In genomic region chr19:10698131-10698991, GRCm38 (mm10) we compare ENCODE assay signal across 8 mouse cellular contexts. TPM values are rescaled to one million over a fixed set of nuclear protein-coding genes. Genes with fewer than 3 reads are reported as not detected.
DNase-seq lines count a peak whose midpoint lies in the region; ATAC-seq and TF ChIP-seq lines count a peak whose summit lies in the region.

No protein-coding gene starts in this region.

- no peak overlapping the region for H3K27ac ChIP-seq in forebrain, embryonic 13.5 days
- no peak overlapping the region for H3K27ac ChIP-seq in forebrain, embryonic 15.5 days (replicated peaks)
- H3K27ac ChIP-seq in lung, embryonic 14.5 days (ENCODE audit: low read depth) = peak overlapping the region; percentile 76
- no peak overlapping the region for H3K27ac ChIP-seq in embryonic facial prominence, embryonic 14.5 days (replicated peaks; ENCODE audit: low read depth, low read length)
- H3K27ac ChIP-seq in macrophage = peak overlapping the region; percentile 67

- H3K4me2 ChIP-seq in forebrain, embryonic 13.5 days = no peak overlapping the region
- no peak overlapping the region for H3K4me2 ChIP-seq in forebrain, embryonic 15.5 days (replicated peaks)
- no peak overlapping the region for H3K4me2 ChIP-seq in lung, embryonic 14.5 days
- H3K4me2 ChIP-seq in embryonic facial prominence, embryonic 14.5 days (ENCODE audit: low read depth, low read length) = no peak overlapping the region

- WGBS in forebrain, embryonic 13.5 days = 77% methylated on average over 9 of the region's 9 CpGs
- WGBS in forebrain, embryonic 15.5 days = 70% methylated on average over 9 of the region's 9 CpGs
- WGBS in lung, embryonic 14.5 days = 59% methylated on average over 9 of the region's 9 CpGs
- WGBS in embryonic facial prominence, embryonic 14.5 days = 67% methylated on average over 9 of the region's 9 CpGs
- WGBS in macrophage (ENCODE audit: missing documents) = 16% methylated on average over 9 of the region's 9 CpGs

- DNase-seq in lung, embryonic 14.5 days = peak; percentile 47
- DNase-seq in lung, postnatal 4 days = no peak
- no peak for DNase-seq in embryonic facial prominence, embryonic 14.5 days (ENCODE audit: low spot score)
- DNase-seq in ovary, adult 18-20 months (ENCODE audit: low spot score) = no peak

- no peak for TF ChIP-seq CTCF in lung, embryonic 14.5 days (IDR thresholded peaks at IDR 0.05; ENCODE audit: low read depth)

- no peaks in the 10 kb centered on the region for H3K27me3 ChIP-seq in forebrain, embryonic 13.5 days
- no peaks in the 10 kb centered on the region for H3K27me3 ChIP-seq in forebrain, embryonic 15.5 days
- no peaks in the 10 kb centered on the region for H3K27me3 ChIP-seq in lung, embryonic 14.5 days (ENCODE audit: insufficient read depth, low read length)
- no peaks in the 10 kb centered on the region for H3K27me3 ChIP-seq in embryonic facial prominence, embryonic 14.5 days (replicated peaks; ENCODE audit: control insufficient read depth, insufficient read depth, low read length)

- no peaks in the 10 kb centered on the region for H3K9me3 ChIP-seq in forebrain, embryonic 13.5 days (replicated peaks)
- no peaks in the 10 kb centered on the region for H3K9me3 ChIP-seq in forebrain, embryonic 15.5 days
- no peaks in the 10 kb centered on the region for H3K9me3 ChIP-seq in lung, embryonic 14.5 days (ENCODE audit: low read depth, low read length)
- no peaks in the 10 kb centered on the region for H3K9me3 ChIP-seq in embryonic facial prominence, embryonic 14.5 days (ENCODE audit: control insufficient read depth, low read length)

- H3K4me1 ChIP-seq in forebrain, embryonic 13.5 days = peaks cover 63% of the 10 kb centered on the region
- peaks cover 63% of the 10 kb centered on the region for H3K4me1 ChIP-seq in forebrain, embryonic 15.5 days
- peaks cover 35% of the 10 kb centered on the region for H3K4me1 ChIP-seq in lung, embryonic 14.5 days (ENCODE audit: insufficient read depth)
- peaks cover 14% of the 10 kb centered on the region; the same call in 1 of the 2 replicates for H3K4me1 ChIP-seq in embryonic facial prominence, embryonic 14.5 days (ENCODE audit: control insufficient read depth, insufficient read depth, low read length)

- H3K4me3 ChIP-seq in forebrain, embryonic 13.5 days = no peak overlapping the region
- H3K4me3 ChIP-seq in forebrain, embryonic 15.5 days = no peak overlapping the region
- H3K4me3 ChIP-seq in lung, embryonic 14.5 days (ENCODE audit: low read depth, low read length) = no peak overlapping the region
- H3K4me3 ChIP-seq in embryonic facial prominence, embryonic 14.5 days (ENCODE audit: low read depth, low read length) = no peak overlapping the region
- no peak overlapping the region for H3K4me3 ChIP-seq in macrophage (ENCODE audit: inconsistent target)

- H3K36me3 ChIP-seq in forebrain, embryonic 13.5 days (ENCODE audit: poor library complexity, severe bottlenecking) = peaks cover 4% of the 10 kb centered on the region; the same call in 1 of the 2 replicates
- no peaks in the 10 kb centered on the region for H3K36me3 ChIP-seq in forebrain, embryonic 15.5 days
- H3K36me3 ChIP-seq in lung, embryonic 14.5 days (ENCODE audit: insufficient read depth) = no peaks in the 10 kb centered on the region
- H3K36me3 ChIP-seq in embryonic facial prominence, embryonic 14.5 days (ENCODE audit: control insufficient read depth, insufficient read depth, low read length) = no peaks in the 10 kb centered on the region
- H3K36me3 ChIP-seq in macrophage (ENCODE audit: inconsistent target) = no peaks in the 10 kb centered on the region

- 0 out of 2 replicates have a peak, but pooled peaks have one; percentile 16 for ATAC-seq in forebrain, embryonic 13.5 days
- no peak for ATAC-seq in forebrain, embryonic 15.5 days (replicated peaks)
- peak; percentile 39; the same call in 1 of the 2 replicates for ATAC-seq in lung, embryonic 14.5 days (ENCODE audit: insufficient read depth)
- ATAC-seq in embryonic facial prominence, embryonic 14.5 days (ENCODE audit: low read depth) = peak; percentile 41; the same call in 1 of the 2 replicates
- no peak for ATAC-seq in megakaryocyte-erythroid progenitor cell, adult 5-6 weeks (replicated peaks; ENCODE audit: low FRiP score, low TSS enrichment, poor library complexity, severe bottlenecking)

- H3K79me2 ChIP-seq in macrophage (ENCODE audit: inconsistent target) = peaks cover 93% of the 10 kb centered on the region

- no peak overlapping the region for H3K9ac ChIP-seq in forebrain, embryonic 13.5 days
- H3K9ac ChIP-seq in forebrain, embryonic 15.5 days (replicated peaks) = no peak overlapping the region
- H3K9ac ChIP-seq in lung, embryonic 14.5 days = no peak overlapping the region
- H3K9ac ChIP-seq in embryonic facial prominence, embryonic 14.5 days (ENCODE audit: low read depth, low read length) = no peak overlapping the region

RNA-seq across cellular contexts. Expression of gene Vps37c, which starts 9.8 kb away (rescaled TPM):
- 32.1 and 33.3 TPM in 2 replicates for polyA plus RNA-seq in forebrain, embryonic 13.5 days (2015; fragmentation: Nextera tagmentation; extraction: Ambion mirVana)
- 39.3 and 41.1 TPM in 2 replicates for polyA plus RNA-seq in forebrain, embryonic 15.5 days (2015; fragmentation: Nextera tagmentation; extraction: Ambion mirVana)
- 30.3 and 33.1 TPM in 2 replicates for polyA plus RNA-seq in lung, embryonic 14.5 days (2014; fragmentation: Nextera tagmentation; extraction: Ambion mirVana)
- polyA plus RNA-seq in embryonic facial prominence, embryonic 14.5 days (2014; fragmentation: Nextera tagmentation; extraction: Ambion mirVana) = 34.8 and 35.9 TPM in 2 replicates
- 10 to 100 TPM; 22.0 to 98.5 (median 51.0) TPM for total RNA-seq in macrophage (2018; cell fraction: chromatin; rRNA removed)
- 10 to 100 TPM; 31.2 to 89.7 (median 39.5) TPM for total RNA-seq in macrophage (2018; cell fraction: cytosol; rRNA removed)
- total RNA-seq in macrophage (2018; cell fraction: nucleus; rRNA removed) = 100 to 1,000 TPM in 3 of 26 experiments, 10 to 100 TPM in 23; 32.5 to 115 (median 71.0) TPM
- 24.0 to 32.2 TPM (median 24.1 TPM) in 3 replicates for polyA plus RNA-seq in macrophage (2018)
- total RNA-seq in megakaryocyte-erythroid progenitor cell, adult 5-6 weeks (2014; fragmentation: Nextera tagmentation) = 18.3 and 20.2 TPM in 2 replicates
- 6.9 and 7.8 TPM in 2 replicates for total RNA-seq in megakaryocyte-erythroid progenitor cell, adult 5-6 weeks (2017)

RNA-seq across cellular contexts. Expression of gene Pga5, which starts 20.5 kb away (rescaled TPM):
- not detected in 2 replicates for polyA plus RNA-seq in forebrain, embryonic 13.5 days (2015; fragmentation: Nextera tagmentation; extraction: Ambion mirVana)
- polyA plus RNA-seq in forebrain, embryonic 15.5 days (2015; fragmentation: Nextera tagmentation; extraction: Ambion mirVana) = not detected in 2 replicates
- polyA plus RNA-seq in lung, embryonic 14.5 days (2014; fragmentation: Nextera tagmentation; extraction: Ambion mirVana) = not detected in 2 replicates
- polyA plus RNA-seq in embryonic facial prominence, embryonic 14.5 days (2014; fragmentation: Nextera tagmentation; extraction: Ambion mirVana) = 0.14 TPM in 1 of 2 replicates, not detected in the other
- total RNA-seq in macrophage (2018; cell fraction: chromatin; rRNA removed) = not detected
- total RNA-seq in macrophage (2018; cell fraction: cytosol; rRNA removed) = not detected
- total RNA-seq in macrophage (2018; cell fraction: nucleus; rRNA removed) = not detected
- polyA plus RNA-seq in macrophage (2018) = not detected in 3 replicates
- total RNA-seq in megakaryocyte-erythroid progenitor cell, adult 5-6 weeks (2014; fragmentation: Nextera tagmentation) = not detected in 2 replicates
- not detected in 2 replicates for total RNA-seq in megakaryocyte-erythroid progenitor cell, adult 5-6 weeks (2017)

RNA-seq across cellular contexts. Expression of gene Cd5, which starts 40.4 kb away (rescaled TPM):
- 0.26 TPM in 1 of 2 replicates, not detected in the other for polyA plus RNA-seq in forebrain, embryonic 13.5 days (2015; fragmentation: Nextera tagmentation; extraction: Ambion mirVana)
- polyA plus RNA-seq in forebrain, embryonic 15.5 days (2015; fragmentation: Nextera tagmentation; extraction: Ambion mirVana) = 0.22 and 0.26 TPM in 2 replicates
- polyA plus RNA-seq in lung, embryonic 14.5 days (2014; fragmentation: Nextera tagmentation; extraction: Ambion mirVana) = 0.39 and 0.63 TPM in 2 replicates
- polyA plus RNA-seq in embryonic facial prominence, embryonic 14.5 days (2014; fragmentation: Nextera tagmentation; extraction: Ambion mirVana) = 0.58 and 0.78 TPM in 2 replicates
- 1 to 10 TPM in 1 of 26 experiments, under 1 TPM in 11, not detected in 14; 0.49 to 1.7 (median 0.66) TPM for total RNA-seq in macrophage (2018; cell fraction: chromatin; rRNA removed)
- under 1 TPM in 25 of 26 experiments, not detected in 1; 0.03 to 0.61 (median 0.26) TPM for total RNA-seq in macrophage (2018; cell fraction: cytosol; rRNA removed)
- total RNA-seq in macrophage (2018; cell fraction: nucleus; rRNA removed) = 1 to 10 TPM in 3 of 26 experiments, under 1 TPM in 10, not detected in 13; 0.24 to 1.7 (median 0.76) TPM
- polyA plus RNA-seq in macrophage (2018) = 0.20 to 0.54 TPM (median 0.42 TPM) in 3 replicates
- total RNA-seq in megakaryocyte-erythroid progenitor cell, adult 5-6 weeks (2014; fragmentation: Nextera tagmentation) = 3.2 and 3.7 TPM in 2 replicates
- total RNA-seq in megakaryocyte-erythroid progenitor cell, adult 5-6 weeks (2017) = not detected in 2 replicates

Comparison
In these comparisons a context has a peak if more than half of its experiments do, and no peak if none do; other contexts are left out.
1. ATAC-seq: peak in forebrain, embryonic 13.5 days (single experiment), lung, embryonic 14.5 days (single experiment) and embryonic facial prominence, embryonic 14.5 days (single experiment); none in forebrain, embryonic 15.5 days (single experiment) and megakaryocyte-erythroid progenitor cell, adult 5-6 weeks (single experiment).
2. H3K27ac ChIP-seq: peak in lung, embryonic 14.5 days (single experiment) and macrophage (single experiment); none in forebrain, embryonic 13.5 days (single experiment), forebrain, embryonic 15.5 days (single experiment) and embryonic facial prominence, embryonic 14.5 days (single experiment).